Mouse (Mus musculus) adrenal gland, adult 18-20 months (tissue): ENCODE data around the gene Ap3b1. TPM values are rescaled to one million over a fixed set of nuclear protein-coding genes. Genes with fewer than 3 reads are reported as not detected.
"Not testable (repeated sequence)": the region's sequence is repeated elsewhere in the genome, so short reads cannot be mapped to it uniquely, and the experiment has no call there.

ENCODE experiments used
- DNase-seq, 2 experiments: peaks; one replicate each; pipeline ENCODE4 v3.0.0; 2021 to 2022; ENCODE audit warnings: low spot score in 2 of 2
- long read RNA-seq, 2 experiments: library from polyadenylated mRNA; stranded (forward); transcript quantifications; one replicate each; pipeline ENCODE4 v2.0.0; 2021
- total RNA-seq, 2 experiments: library from RNA; stranded (reverse); gene quantifications; 1 replicate in 1 of 2; 2 replicates in 1 of 2; pipeline ENCODE4 v1.2.3; 2021

Ap3b1 gene
- total RNA-seq, result 10 to 100 TPM; 42.7 to 47.1 TPM
- long read RNA-seq, experiment 1, full-length matches to known transcripts, result 14 of 24 reads
- long read RNA-seq, experiment 1, partial matches to known transcripts, result 4 of 24 reads
- long read RNA-seq, experiment 1, other reads (novel, unspliced or antisense), result 6 of 24 reads
- long read RNA-seq, experiment 2, full-length matches to known transcripts, result 4 of 18 reads
- long read RNA-seq, experiment 2, partial matches to known transcripts, result 11 of 18 reads
- long read RNA-seq, experiment 2, other reads (novel, unspliced or antisense), result 3 of 18 reads

GRCm38 (mm10) chr13:94358401-94359265, at the start of gene Ap3b1:
Gene Ap3b1 (plus strand): TSS chr13:94358960.
- peak; percentile 88 to 93 for DNase-seq

GRCm38 (mm10) chr13:94312812-94313211, 45.9 kb upstream of the Ap3b1 start:
- not testable (repeated sequence) for DNase-seq

- no peak for DNase-seq
Observed at GRCm38 (mm10) chr13:94316975-94317511, 41.7 kb upstream of the Ap3b1 start.

GRCm38 (mm10) chr13:94321094-94321792, 37.5 kb upstream of the Ap3b1 start:
- DNase-seq, result no peak

GRCm38 (mm10) chr13:94322475-94322874, 36.3 kb upstream of the Ap3b1 start:
- no peak for DNase-seq

- DNase-seq, result peak; percentile 27 to 54
Observed at GRCm38 (mm10) chr13:94328063-94328462, 30.7 kb upstream of the Ap3b1 start.

GRCm38 (mm10) chr13:94329005-94329404, 29.8 kb upstream of the Ap3b1 start:
- DNase-seq, result not testable (repeated sequence)

GRCm38 (mm10) chr13:94330392-94330979, 28.3 kb upstream of the Ap3b1 start:
- DNase-seq, result no peak

- no peak for DNase-seq
Observed at GRCm38 (mm10) chr13:94338357-94338756, 20.4 kb upstream of the Ap3b1 start.

- DNase-seq, result no peak
Observed at GRCm38 (mm10) chr13:94343192-94343591, 15.6 kb upstream of the Ap3b1 start.

- not testable (repeated sequence) for DNase-seq
Observed at GRCm38 (mm10) chr13:94344600-94344999, 14.2 kb upstream of the Ap3b1 start.

- no peak for DNase-seq
Observed at GRCm38 (mm10) chr13:94354584-94354983, 4.2 kb upstream of the Ap3b1 start.

- DNase-seq, result no peak
Observed at GRCm38 (mm10) chr13:94358101-94358400, 709 bp upstream of the Ap3b1 start.

GRCm38 (mm10) chr13:94359282-94359920, 641 bp downstream of the Ap3b1 start:
- no peak for DNase-seq

GRCm38 (mm10) chr13:94361013-94361580, 2.3 kb downstream of the Ap3b1 start:
- DNase-seq, result not testable (repeated sequence)

GRCm38 (mm10) chr13:94364336-94364735, 5.6 kb downstream of the Ap3b1 start:
- DNase-seq, result no peak

GRCm38 (mm10) chr13:94365108-94365907, 6.5 kb downstream of the Ap3b1 start:
- DNase-seq, result no peak

- DNase-seq, result no peak
Observed at GRCm38 (mm10) chr13:94367869-94368268, 9.1 kb downstream of the Ap3b1 start.

GRCm38 (mm10) chr13:94370521-94370920, 11.8 kb downstream of the Ap3b1 start:
- no peak for DNase-seq
